Mouse (Mus musculus): ENCODE measurements around the gene Stag1.

- TF ChIP-seq POLR2A (IDR thresholded peaks at IDR 0.05; ENCODE audit: borderline replicate concordance, extremely low read depth, low read depth, low read length) (no peak), CTCF (IDR thresholded peaks at IDR 0.05; ENCODE audit: insufficient read depth, low read length) (no peak)
Measured at GRCm38 (mm10) chr9:100982786-100983185, 385.2 kb downstream of the Stag1 start.
